Mouse (Mus musculus): ENCODE measurements at regions not wholly inside any gene's neighbourhood (a gene's known extent, or its start where the extent isn't known, plus 50 kb on each side); places are given as distances from the start of the nearest gene placed in this dataset.

- DNase-seq (ENCODE audit: inconsistent ontology term), result peak; percentile 39
Observed at GRCm38 (mm10) chr16:77852066-77852781, 250.3 kb upstream of the Gm11146 start.

GRCm38 (mm10) chr16:77851206-77852065 is 249.5 kb upstream of the Gm11146 start:
- peak; percentile 16 for DNase-seq (ENCODE audit: inconsistent ontology term)

DNA sequence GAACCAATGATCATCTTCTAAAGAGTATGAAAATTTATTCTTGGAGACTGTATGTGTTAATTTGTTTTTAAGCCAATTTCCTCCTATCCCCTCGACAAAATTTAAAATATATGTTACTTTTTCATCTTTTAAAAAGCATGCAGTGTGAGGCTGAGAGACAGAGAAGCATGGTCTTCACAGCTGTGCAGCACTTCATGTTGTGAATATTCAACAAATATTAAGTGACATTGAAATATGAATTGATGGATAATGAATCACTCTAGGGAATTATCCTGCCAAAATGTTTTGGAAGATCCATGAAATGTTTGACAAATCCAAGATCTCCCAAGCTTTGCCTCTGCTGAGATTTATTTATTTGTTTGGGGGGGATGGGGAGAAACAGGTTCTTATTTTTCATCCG is 233.9 kb upstream of the Gm11146 start:
- DNase-seq (ENCODE audit: inconsistent ontology term), result no peak

DNA sequence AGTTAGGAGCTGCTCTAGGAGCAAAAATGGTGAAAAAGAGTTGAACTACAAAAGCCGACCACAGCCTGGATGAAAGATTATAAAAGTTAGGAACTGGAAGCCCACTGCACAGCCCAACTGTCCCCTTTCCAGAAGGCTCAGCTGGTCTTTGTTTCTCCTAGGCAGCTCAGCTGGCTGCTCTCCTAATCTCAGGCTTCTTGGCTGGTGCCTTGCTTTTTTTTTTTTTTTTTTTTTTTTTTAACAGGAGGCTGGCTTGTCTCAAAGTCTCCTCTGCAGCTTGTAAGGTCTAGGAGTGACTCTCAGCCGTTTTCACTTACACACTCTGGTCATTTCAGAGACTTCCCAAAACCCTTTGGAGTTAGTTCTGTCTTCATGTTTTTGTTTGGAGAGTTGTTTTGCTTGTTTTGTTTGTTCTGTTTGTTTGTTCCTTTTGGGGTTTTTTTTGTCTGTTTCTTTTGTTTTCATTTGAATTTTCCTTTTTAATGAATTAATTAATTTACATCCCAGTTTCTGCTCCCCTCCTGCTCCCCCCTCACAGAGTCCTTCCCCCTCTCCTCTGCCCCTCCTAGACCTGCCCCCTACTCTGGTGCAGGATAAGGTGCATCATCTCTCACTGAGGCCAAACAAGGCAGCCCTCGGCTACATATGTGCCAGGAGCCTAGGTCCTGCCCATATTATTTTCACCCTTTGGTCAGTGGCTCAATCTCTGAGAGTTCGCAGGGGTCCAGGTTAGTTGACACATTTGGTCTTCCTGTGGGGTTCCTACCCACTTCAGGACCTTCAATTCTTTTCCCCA is 225.6 kb upstream of the Gm11146 start:
- DNase-seq (ENCODE audit: inconsistent ontology term), result peak; percentile 20

DNA sequence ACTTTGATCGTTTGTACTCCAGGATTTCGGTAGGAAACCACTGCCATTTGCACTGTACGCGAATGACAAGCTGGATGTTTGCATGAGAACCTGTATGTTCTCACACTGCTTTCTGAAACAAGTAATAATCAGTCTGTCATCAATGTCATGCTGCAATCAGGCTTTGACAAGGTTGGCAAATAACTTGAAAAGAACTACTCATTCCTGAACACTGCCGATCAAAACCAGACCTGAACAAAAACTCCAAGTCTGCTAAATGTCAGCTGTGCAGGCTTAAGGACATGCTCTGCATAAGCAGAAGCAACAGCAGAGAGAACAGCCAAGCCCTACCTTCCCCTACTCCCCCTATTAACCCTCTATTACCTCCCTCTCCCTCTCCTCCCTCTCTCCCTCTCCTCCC is 197.8 kb upstream of the Gm11146 start:
- DNase-seq (ENCODE audit: inconsistent ontology term), result no peak

DNA sequence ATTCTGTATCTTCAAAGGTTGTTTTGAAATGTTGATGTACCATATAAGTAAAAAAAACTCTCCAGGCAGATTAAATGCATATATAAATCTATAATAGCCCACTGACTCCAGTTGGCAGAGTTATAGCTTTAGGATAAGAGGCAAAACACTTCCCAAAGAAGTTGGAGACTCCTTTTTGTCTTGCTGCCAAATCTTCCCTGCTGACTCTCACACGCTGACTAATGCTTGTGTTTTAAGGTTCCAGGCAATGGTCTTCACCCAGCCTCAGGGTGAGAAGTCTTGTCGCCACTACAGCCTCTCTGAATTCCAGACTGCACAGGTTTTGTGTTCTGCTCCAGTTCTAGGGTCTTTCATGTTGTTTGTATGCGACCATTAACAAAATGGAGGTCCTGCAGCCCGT is 195.0 kb upstream of the Gm11146 start:
- no peak for DNase-seq (ENCODE audit: inconsistent ontology term)

GRCm38 (mm10) chr16:77789652-77790051 is 187.8 kb upstream of the Gm11146 start:
- DNase-seq (ENCODE audit: inconsistent ontology term), result no peak

DNA sequence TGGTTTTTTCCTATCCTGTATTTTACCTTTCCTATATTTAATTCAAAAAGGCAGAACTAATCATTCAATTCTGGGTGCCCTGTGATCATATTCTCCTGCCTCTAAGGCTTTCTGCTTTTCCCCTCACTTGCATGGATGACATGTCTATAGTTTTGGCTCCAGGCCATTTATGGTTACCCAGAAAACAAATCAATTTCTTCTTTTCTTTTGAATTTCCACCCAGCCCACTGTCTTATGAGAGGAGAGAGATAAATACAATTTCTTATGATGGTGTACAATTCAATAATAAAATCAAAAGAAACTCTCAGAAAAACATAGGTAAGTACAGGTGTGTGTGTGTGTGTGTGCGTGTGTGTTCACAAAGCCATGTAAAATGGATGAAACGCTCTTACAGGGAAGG is 187.3 kb upstream of the Gm11146 start:
- DNase-seq (ENCODE audit: inconsistent ontology term), result no peak

GRCm38 (mm10) chr16:77788781-77789150 is 186.9 kb upstream of the Gm11146 start:
- no peak for DNase-seq (ENCODE audit: inconsistent ontology term)

DNA sequence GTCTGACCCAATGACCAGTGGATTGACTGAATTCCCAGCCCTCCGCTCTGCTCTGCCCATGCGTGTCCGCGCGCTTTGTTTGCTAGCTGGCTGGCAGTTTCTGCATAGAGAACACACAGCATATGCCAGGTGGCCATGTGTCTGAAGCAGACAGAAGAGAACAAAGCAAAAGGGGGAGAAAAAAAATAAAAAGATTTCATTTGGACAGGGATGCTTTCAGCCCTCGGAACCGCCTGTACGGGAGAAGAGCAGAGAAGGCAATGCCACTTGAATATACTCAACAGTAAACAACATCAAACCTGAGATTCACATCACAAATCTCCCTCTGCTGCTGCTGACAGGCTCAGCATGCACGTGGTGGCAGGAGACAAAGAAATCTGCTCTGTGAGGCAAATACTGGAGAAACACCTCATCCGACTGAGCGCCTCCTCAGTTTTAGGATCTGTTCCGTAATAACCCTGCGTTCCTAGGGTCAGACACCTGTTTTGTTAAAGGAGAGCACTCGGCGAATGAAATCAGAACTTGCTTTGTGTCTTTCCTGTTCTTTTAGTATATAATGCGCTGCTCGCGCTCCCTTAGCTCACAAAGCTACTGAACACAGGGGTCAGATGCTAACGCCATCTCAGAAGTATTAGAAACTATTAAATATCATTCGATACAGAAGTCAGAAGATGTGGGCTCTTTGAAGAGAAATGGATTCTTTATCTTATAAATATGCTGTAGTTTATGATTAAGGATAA is 186.3 kb upstream of the Gm11146 start:
- DNase-seq (ENCODE audit: inconsistent ontology term), result peak; percentile 62

GRCm38 (mm10) chr16:77787025-77787424 is 185.1 kb upstream of the Gm11146 start:
- DNase-seq (ENCODE audit: inconsistent ontology term), result no peak

DNA sequence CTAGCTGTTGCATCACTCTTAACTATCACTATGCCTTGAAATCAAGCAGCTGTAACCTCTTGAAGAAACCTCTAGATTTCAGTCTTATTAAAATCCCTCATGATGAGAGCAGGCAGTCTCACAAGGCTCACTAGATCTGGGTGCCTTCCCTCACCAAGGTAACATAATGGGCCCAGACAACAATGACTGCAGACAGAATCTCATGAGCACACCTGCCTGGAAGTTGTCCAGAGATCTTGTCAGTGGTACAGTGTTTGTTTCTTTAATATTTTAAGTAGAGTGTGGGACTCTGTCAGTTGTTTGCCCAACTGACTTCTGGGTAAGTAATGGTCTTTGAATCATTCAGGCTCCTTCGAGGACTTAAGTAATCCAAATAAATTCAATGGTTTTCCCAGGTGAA is 177.1 kb upstream of the Gm11146 start:
- no peak for DNase-seq (ENCODE audit: inconsistent ontology term)

DNA sequence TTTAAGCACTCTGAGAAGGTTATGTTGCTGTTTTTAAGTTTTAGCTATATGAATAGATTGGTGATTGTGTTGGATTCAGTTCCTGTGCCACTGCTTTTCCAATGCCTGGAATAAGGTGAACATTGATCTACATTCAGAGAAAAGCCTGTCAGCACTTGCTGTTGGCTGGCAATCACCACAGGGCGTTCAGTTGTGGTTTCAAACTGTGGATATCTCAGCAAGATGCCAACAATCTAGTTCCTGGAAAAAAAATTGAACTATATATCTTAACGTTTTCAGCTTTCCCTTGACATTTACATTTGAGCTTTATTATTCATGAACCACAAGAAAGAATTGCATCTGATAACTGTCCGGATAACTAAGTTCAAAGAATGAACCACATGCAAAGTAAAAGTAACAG is 170.2 kb upstream of the Gm11146 start:
- no peak for DNase-seq (ENCODE audit: inconsistent ontology term)

GRCm38 (mm10) chr16:77760926-77761347 is 159.0 kb upstream of the Gm11146 start:
- DNase-seq (ENCODE audit: inconsistent ontology term), result peak; percentile 68

GRCm38 (mm10) chr16:77760479-77760878 is 158.6 kb upstream of the Gm11146 start:
- no peak for DNase-seq (ENCODE audit: inconsistent ontology term)

DNA sequence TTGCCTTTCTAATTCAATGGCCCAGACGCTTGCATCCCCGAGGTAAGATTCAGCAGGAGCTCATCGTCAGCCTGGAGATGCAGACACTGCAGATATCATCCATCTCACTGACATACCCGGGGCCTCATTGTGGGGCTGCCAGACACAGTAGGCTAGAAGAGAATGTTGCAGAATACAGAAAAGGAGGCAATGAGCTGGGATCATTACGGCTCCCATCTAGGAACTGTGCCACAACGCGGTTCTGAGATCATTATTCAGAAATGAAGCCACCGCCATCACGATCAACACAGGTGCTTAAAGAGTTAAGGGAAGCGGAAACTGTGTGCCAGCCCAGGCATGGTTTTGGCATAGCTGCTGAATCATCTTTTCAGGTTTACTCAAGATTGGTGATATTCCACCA is 158.1 kb upstream of the Gm11146 start:
- peak; percentile 57 for DNase-seq (ENCODE audit: inconsistent ontology term)

DNA sequence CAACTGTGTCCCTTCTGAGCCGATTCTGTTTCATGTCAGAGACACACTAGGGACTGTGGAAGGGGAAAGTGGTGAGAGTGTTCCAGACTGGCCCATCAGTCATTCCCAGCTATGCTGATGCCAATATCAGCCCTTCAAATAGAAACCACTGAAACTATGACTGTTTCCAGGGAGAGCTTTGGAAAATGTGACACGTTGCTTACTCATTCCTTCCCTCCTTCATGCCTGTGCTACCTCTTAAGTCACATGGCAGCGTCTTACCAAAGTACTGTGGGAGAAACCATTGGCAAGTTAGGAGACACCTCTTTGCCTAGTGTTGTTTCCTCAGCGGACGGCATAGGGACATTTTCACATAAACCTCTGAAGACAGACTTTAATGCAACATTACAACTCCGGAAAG is 153.0 kb upstream of the Gm11146 start:
- DNase-seq (ENCODE audit: inconsistent ontology term), result peak; percentile 7

DNA sequence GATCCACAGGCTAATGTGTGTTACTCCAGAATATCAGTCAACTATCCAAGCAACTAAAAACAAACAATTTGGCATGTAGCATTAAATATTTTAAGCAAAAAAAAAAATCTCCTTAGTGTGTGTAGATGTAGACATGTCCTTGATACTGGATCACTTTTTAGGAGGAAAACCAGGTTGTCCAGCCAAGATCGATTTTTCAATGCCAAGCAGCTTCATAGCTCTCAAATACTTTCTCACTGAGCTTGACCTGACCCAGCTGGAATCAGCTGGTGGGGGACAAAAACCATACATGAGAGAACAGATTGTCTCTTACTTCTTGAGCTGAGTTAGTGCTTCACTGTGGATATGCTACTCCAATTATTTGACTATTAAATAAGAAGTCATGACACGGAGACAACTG is 147.6 kb upstream of the Gm11146 start:
- no peak for DNase-seq (ENCODE audit: inconsistent ontology term)

DNA sequence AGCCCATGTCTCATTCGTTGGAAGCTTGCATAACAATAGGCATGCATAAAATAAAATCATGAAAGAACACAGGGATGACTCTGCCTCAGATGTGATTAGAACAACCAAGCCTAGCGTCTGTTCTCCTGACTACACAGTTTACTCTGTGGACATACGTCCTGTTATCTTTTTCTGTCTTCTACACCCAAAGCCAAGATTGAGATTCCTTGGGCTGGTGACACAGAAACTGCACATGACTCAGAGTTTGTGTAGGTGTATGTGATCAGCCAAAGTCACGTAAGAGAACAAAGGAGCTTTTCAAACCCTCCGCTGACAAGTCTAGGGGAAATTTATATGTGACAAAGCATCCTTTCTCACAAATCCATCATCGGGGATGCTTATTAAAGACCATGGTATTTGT is 141.9 kb upstream of the Gm11146 start:
- DNase-seq (ENCODE audit: inconsistent ontology term), result peak; percentile 48

DNA sequence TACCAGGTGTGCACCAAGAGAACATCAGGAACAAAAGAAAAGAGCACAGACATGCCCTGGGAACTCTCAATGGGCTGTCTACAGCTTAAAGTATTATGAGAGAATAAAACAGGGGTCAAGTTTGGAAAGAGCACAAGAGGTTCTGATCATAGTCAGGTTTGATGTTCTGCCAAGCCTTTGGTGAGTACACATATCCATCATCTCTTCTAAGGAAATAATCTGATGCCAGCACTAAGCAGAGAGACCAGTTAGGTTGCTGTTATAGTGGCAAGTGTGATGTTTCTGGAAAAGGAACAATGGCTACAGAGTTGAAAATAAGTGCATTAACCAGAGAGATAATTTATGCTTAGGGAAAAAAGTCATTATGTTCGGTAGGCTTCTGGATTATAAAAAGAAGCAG is 136.9 kb upstream of the Gm11146 start:
- no peak for DNase-seq (ENCODE audit: inconsistent ontology term)

DNA sequence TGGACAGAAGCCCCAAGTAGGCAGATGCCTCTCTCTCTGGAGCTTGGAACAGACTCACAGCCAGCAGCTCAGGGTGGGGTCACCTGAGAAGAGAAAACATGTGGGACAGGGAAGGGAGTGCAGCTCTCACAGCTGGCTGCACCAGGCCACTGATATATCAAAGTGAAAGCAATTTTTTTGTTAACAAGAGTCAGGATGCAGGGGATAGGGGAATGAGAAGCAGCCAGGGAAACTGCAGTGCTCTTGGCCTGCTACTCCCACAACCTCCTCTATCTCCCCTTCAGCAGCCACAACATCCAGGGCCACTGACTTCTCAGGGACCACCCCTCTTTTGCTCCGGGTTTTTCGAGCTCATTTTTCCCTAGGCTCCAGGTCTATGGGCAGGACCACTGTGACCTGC is 117.5 kb upstream of the Gm11146 start:
- DNase-seq (ENCODE audit: inconsistent ontology term), result no peak

- DNase-seq (ENCODE audit: inconsistent ontology term), result peak; percentile 37
Observed at GRCm38 (mm10) chr16:77717766-77718165, 115.9 kb upstream of the Gm11146 start.
